Mouse (Mus musculus) stomach, postnatal 0 days (tissue): ENCODE measurements around the gene Trmt1. TPM values are rescaled to one million over a fixed set of nuclear protein-coding genes. Genes with fewer than 3 reads are reported as not detected.

Experiments used
- ATAC-seq: fragments of 200-750 bp; cut with Nextera tagmentation; 2 replicates; pipeline ENCODE4 v1.8.0; 2017; ENCODE audit not compliant: low FRiP score, low TSS enrichment
- DNase-seq: peaks from one replicate; pipeline ENCODE4 v3.0.0-alpha.2; 2016; ENCODE audit warnings: low spot score
- H3K27ac ChIP-seq: fragments of 300-500 bp; sonication (generic); replicated peaks from 2 replicates; pipeline ENCODE4 v1.5.1; 2014; ENCODE audit warnings: mild to moderate bottlenecking, control low read depth
- H3K27me3 ChIP-seq: fragments of 300-500 bp; sonication (generic); 2 replicates; pipeline ENCODE4 v1.6.1; 2014; ENCODE audit warnings: low read length; ENCODE audit not compliant: control insufficient read depth, insufficient read depth
- H3K36me3 ChIP-seq: fragments of 300-500 bp; sonication (generic); 2 replicates; pipeline ENCODE4 v1.6.1; 2014; ENCODE audit warnings: low read length, mixed read lengths; ENCODE audit not compliant: control insufficient read depth, insufficient read depth
- H3K4me1 ChIP-seq: fragments of 300-500 bp; sonication (generic); replicated peaks from 2 replicates; pipeline ENCODE4 v1.6.1; 2014; ENCODE audit warnings: antibody characterized with exemption; ENCODE audit not compliant: control insufficient read depth, insufficient read depth
- H3K4me2 ChIP-seq: fragments of 300-500 bp; sonication (generic); replicated peaks from 2 replicates; pipeline ENCODE4 v1.6.1; 2014; ENCODE audit warnings: low read depth, mild to moderate bottlenecking, control low read depth, moderate library complexity
- H3K4me3 ChIP-seq: fragments of 300-500 bp; sonication (generic); 2 replicates; pipeline ENCODE4 v1.5.1; 2014; ENCODE audit warnings: low read depth, low read length, control low read depth
- H3K9ac ChIP-seq: fragments of 300-500 bp; sonication (generic); 2 replicates; pipeline ENCODE4 v1.6.1; 2014; ENCODE audit warnings: mild to moderate bottlenecking, low read length, control low read depth, mixed read lengths
- H3K9me3 ChIP-seq: fragments of 300-500 bp; sonication (generic); 2 replicates; pipeline ENCODE4 v1.6.1; 2016; ENCODE audit warnings: low read length; ENCODE audit not compliant: control insufficient read depth
- CTCF ChIP-seq: IDR thresholded peaks from 2 replicates; pipeline ENCODE4 v1.5.1; 2016; ENCODE audit warnings: antibody characterized with exemption, low read depth, mild to moderate bottlenecking, moderate library complexity
- EP300 ChIP-seq: optimal IDR thresholded peaks from 2 replicates; pipeline ENCODE3; 2016; ENCODE audit warnings: antibody characterized with exemption
- WGBS: fragments of 180-500 bp; shearing (Covaris S2); extraction: QIAGEN DNeasy Blood & Tissue Kit; methylation state at CpG from one replicate; pipeline ENCODE4 v1.1.7; 2014; 5-methylcytosine and 5-hydroxymethylcytosine counted together
- polyA plus RNA-seq: library from polyadenylated mRNA; unstranded; fragments of >200 nt; fragmentation: Nextera tagmentation; extraction: Ambion mirVana; gene quantifications from 2 replicates; pipeline ENCODE4 v1.2.1, GENCODE M21; 2015

Trmt1 gene
- polyA plus RNA-seq, 1 experiment from 2014 or later: 45.1 TPM

DNA sequence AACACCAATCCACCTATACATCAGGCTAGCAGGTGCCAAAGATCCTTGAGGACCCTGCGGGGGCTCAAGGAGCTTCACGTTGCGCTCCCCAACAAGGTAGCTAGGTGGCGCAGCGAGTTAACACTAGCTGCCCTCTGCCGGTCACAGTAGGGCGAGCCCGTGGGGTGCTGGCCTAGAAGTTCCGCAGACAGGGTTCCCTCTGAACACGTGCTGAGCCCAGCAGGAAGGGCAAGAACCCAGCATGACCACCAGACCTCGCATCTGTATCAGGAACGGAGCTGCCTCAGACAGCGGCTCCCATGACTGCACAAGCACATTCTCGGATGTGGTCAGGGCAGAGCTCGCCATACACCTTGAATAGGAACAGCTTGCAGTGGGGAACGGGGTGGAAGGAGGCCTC is 51.5 kb downstream of the Trmt1 start:
- DNase-seq (peak; percentile 86), ATAC-seq (peak; percentile 75)
- H3K9ac ChIP-seq: peak overlapping the region; percentile 13; the same call in 1 of the 2 replicates
- TF ChIP-seq CTCF: peak; percentile 100
- TF ChIP-seq EP300: no peak
- no peaks in the 10 kb centered on the region for H3K9me3 ChIP-seq
- WGBS: 5% methylated on average over 16 of the region's 16 CpGs
- H3K4me2 ChIP-seq: peak overlapping the region; percentile 27; the same call in 1 of the 2 replicates
- no peaks in the 10 kb centered on the region; the same call in 1 of the 2 replicates for H3K36me3 ChIP-seq
- H3K27me3 ChIP-seq: no peaks in the 10 kb centered on the region
- H3K4me1 ChIP-seq: peaks cover 31% of the 10 kb centered on the region
- no peak overlapping the region for H3K27ac ChIP-seq
- H3K4me3 ChIP-seq: no peak overlapping the region

DNA sequence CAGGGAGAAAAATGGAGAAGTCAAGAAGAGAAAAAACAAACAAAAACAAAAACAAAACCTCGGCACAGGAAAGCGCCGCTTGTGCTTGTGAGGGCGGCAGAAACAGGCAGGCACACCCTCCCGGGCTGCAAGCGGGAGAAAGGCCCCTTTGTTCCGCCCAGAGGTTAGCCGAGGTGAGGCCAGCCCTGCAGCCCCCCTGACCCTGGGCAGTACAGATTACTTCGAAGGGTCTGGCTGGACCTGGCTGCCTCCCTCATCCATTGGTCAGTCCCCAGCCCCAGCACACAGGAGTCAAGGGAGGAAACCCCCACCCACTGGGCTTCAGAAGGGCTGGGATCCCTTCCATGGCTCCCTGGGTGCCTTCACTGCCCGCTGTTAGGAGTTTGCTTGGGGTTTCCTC is 52.2 kb downstream of the Trmt1 start:
- Histone ChIP-seq H3K4me1 (peaks cover 28% of the 10 kb centered on the region), H3K9ac (no peak overlapping the region), H3K4me3 (no peak overlapping the region), H3K36me3 (no peaks in the 10 kb centered on the region; the same call in 1 of the 2 replicates), H3K27me3 (no peaks in the 10 kb centered on the region), H3K27ac (no peak overlapping the region), H3K4me2 (no peak overlapping the region), H3K9me3 (no peaks in the 10 kb centered on the region)
- ATAC-seq (no peak), DNase-seq (no peak)
- TF ChIP-seq EP300 (no peak), CTCF (no peak)
- WGBS: 36% methylated on average over 10 of the region's 10 CpGs

DNA sequence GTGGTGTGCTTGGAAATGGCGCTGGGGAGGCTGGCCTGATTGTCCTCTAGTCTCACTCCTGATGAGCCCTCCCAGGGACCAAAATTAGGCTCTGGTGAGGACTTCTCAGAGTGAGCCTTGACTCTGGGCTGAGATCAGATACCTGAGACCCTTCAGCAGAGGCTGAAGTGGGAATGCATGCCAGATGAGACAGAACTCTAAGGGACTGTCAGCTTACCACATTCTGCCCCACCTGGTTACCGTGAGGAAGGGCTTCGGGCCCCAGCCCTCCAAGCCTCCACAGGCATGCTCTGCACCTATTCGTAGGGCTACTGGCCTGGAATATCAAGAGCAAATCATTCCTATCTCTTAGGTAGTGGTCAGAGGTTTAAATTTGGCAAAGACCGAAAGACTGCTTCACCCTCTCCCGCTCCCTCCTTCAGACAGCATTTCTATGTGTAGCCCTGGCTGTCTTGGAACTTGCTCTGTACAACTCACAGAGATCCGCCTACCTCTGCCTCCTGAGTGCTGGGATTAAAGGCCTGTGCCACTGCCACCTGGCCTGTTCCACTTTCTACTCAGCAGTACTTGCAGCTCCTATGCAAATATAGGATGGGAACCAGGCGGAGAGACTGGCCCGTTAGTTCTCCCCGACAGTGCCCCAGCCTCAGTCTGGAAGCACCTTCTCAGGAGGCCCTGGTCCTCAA is 52.8 kb downstream of the Trmt1 start:
- no peaks in the 10 kb centered on the region; the same call in 1 of the 2 replicates for H3K36me3 ChIP-seq
- no peak for DNase-seq
- TF ChIP-seq EP300 (no peak), CTCF (no peak)
- peaks cover 29% of the 10 kb centered on the region for H3K4me1 ChIP-seq
- WGBS: 64% methylated on average over 10 of the region's 10 CpGs
- H3K9me3 ChIP-seq: no peaks in the 10 kb centered on the region
- H3K4me2 ChIP-seq: no peak overlapping the region
- no peak overlapping the region for H3K27ac ChIP-seq
- H3K9ac ChIP-seq: 0 out of 2 replicates have a peak overlapping the region, but pooled peaks have one; percentile 13
- no peaks in the 10 kb centered on the region for H3K27me3 ChIP-seq
- no peak for ATAC-seq
- no peak overlapping the region for H3K4me3 ChIP-seq

DNA sequence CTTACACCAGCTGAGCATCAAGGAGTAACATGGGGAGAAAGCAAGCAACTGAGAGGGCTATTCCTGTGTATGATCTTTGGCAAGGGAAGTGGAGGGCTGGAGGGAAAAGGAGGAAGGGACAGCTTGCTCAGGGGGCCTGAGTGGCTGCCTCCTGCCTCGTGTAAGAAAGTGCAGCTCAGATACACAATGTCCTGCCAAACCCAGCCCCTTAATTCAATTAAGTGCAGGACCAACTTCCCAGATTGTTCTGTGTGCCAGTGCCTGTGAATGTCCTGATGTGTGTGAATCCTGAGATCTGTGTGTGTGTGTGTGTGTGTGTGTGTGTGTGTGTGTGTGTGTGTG is 53.3 kb downstream of the Trmt1 start:
- Histone ChIP-seq H3K9me3 (no peaks in the 10 kb centered on the region), H3K4me1 (peaks cover 29% of the 10 kb centered on the region), H3K4me2 (no peak overlapping the region), H3K36me3 (no peaks in the 10 kb centered on the region; the same call in 1 of the 2 replicates), H3K4me3 (no peak overlapping the region), H3K9ac (no peak overlapping the region), H3K27me3 (no peaks in the 10 kb centered on the region), H3K27ac (no peak overlapping the region)
- TF ChIP-seq EP300 (no peak), CTCF (no peak)
- ATAC-seq (no peak), DNase-seq (no peak)
- WGBS: 5% methylated on average over 1 of the region's 1 CpGs

DNA sequence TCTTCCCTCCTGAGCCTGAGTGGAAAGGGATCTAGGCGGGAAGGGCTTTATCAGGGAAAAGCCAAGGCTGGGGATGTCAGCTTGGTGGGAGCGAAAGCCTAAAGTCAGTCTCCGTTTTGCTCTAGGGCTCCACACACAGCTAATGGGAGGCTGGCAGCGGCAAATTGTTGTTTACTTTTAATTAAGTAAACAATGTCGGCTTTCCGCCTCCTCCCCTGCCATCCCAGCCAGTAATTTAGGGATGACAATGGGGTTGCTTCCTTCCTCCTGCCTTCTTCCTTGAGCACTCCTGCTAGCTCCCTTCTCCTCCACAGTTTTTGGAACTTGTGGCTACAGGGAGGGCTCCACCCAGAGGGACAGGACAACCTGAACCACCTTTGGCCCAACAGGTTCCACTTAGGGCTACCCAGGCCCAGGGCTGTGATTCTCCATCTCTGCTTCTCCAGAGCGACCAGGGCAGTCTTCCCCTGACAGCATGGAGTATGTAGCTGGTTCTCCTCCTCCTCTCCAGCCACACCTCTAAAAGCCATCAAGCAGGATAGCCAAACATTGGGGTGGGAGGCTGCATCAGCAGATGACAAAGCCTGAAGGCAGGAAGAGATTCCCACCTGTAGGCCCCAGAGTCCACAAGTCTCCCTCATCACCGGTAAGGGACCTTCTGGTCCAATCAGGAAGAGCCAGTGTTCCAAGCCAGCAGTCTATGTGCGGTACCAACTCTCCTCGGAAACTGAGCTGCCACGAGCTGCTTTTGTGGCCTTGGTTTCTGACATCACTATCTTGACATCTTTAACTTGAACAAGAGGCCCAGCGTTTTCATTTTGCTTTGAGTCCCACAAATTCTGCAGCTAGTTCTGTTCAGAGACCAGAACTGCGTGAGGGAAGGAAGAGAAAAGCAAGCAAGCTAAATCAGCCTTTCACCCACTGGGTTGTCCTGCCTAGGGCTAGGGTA is 55.1 kb downstream of the Trmt1 start:
- Histone ChIP-seq H3K36me3 (no peaks in the 10 kb centered on the region; the same call in 1 of the 2 replicates), H3K27me3 (no peaks in the 10 kb centered on the region), H3K9ac (0 out of 2 replicates have a peak overlapping the region, but pooled peaks have one; percentile 27), H3K27ac (peak overlapping the region; percentile 88), H3K4me3 (no peak overlapping the region), H3K4me2 (no peak overlapping the region), H3K9me3 (no peaks in the 10 kb centered on the region), H3K4me1 (peaks cover 35% of the 10 kb centered on the region)
- WGBS: 42% methylated on average over 13 of the region's 13 CpGs
- no peak for TF ChIP-seq EP300
- no peak for TF ChIP-seq CTCF
- DNase-seq (no peak), ATAC-seq (no peak)
